Mouse (Mus musculus) CH12.LX (cell line): ENCODE results near the gene Med29.

Experiments
- CTCF ChIP-seq, 2 experiments: IDR thresholded peaks in 1 of 2; conservative IDR thresholded peaks in 1 of 2; 2 replicates each; pipeline ENCODE4 v1.5.1; 2011 to 2012; ENCODE audit warnings: low read depth in 2 of 2, low read length in 2 of 2, improper control_type of control experiment in 1 of 2, inconsistent platforms in 1 of 2, mild to moderate bottlenecking in 1 of 2, moderate library complexity in 1 of 2
- ZC3H11A ChIP-seq: IDR thresholded peaks from 2 replicates; pipeline ENCODE4 v1.6.1; 2012; ENCODE audit warnings: low read depth, mild to moderate bottlenecking, inconsistent platforms, low read length, improper control_type of control experiment
- ZNF384 ChIP-seq: IDR thresholded peaks from 2 replicates; pipeline ENCODE4 v1.6.1; 2012; ENCODE audit warnings: low read depth, low read length, improper control_type of control experiment, inconsistent platforms

- no peak for TF ChIP-seq ZNF384
- no peak for TF ChIP-seq CTCF (conservative IDR thresholded peaks at IDR 0.05 in 1 of 2, IDR thresholded peaks at IDR 0.05 in 1 of 2; ENCODE audit: low read depth in 2 of 2, low read length in 2 of 2)
- no peak for TF ChIP-seq ZC3H11A
Measured at GRCm38 (mm10) chr7:28360291-28360690, 32.2 kb downstream of the Med29 start.
